Mouse (Mus musculus) erythroblast, embryonic 14.5 days (primary cell): ENCODE results near the gene Ndufb8.

Experiments used
- GATA1 ChIP-seq: IDR thresholded peaks from 2 replicates; pipeline ENCODE4 v1.6.1; 2012; ENCODE audit warnings: low read length, inconsistent platforms, mixed read lengths
- TAL1 ChIP-seq: IDR thresholded peaks from 3 replicates; pipeline ENCODE4 v1.6.1; 2012; ENCODE audit warnings: low read length, inconsistent platforms, mixed read lengths

DNA sequence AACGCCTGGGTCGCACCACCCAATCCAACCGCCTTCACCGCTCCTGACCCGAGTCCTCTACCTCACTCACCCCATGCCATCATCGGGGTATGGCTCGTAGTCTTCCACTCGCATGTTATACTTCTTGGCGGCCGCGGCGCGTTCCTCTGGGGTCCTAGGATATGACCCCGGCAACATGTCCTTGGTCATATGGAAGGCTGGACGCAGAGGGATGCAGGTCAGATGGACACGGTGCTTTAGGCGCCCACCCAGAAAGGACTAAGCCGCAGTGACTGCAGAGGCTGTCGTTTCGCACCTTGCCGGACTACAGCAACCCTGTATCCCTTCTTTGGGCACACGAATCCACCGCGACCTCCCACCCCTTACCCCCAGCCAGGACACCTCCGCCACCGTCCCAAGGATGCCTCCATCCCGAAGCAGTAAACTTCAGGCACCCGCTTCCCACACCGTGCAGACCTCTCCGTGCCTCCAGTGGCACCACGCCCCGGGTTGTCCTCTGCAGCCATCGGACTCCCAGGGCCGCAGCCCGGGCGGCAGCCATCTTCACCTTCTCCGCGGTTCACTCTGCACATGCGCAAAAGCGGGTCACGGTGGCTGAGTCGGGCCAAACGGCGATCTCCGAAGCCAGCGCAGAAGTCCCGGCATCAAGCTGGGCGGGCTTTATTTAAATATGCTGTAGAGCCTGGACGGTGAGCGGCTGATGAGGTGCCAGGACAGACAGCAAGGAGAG, at the start of gene Ndufb8:
- TF ChIP-seq GATA1 (no peak), TAL1 (no peak)
